Mouse (Mus musculus) thymus, postnatal 14 days (tissue): ENCODE results near the gene Meis1.

Source experiments
- DNase-seq: peaks from one replicate; pipeline ENCODE4 v3.0.0; 2021

Meis1 gene

GRCm38 (mm10) chr11:18897921-18898646 lies 120.7 kb downstream of the Meis1 start:
- DNase-seq, result no peak

DNA sequence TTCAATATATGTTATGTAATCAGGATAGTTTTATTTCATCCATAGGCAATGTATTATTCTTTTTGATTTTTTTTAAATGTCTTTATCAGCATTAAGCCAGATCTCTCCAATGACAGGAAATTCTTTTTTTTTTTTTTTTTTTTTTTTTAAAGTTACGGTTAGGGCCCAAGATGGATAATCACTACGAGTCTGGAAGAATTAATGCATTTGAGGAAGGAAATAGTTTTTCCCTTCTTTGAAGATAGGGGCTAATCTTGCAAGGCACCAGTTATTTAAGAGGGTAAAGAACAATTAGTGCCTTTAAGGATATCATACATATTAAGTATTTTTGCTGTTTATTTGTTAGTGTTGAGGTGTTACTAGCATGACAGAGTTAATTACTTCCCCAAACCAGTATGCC lies 121.5 kb downstream of the Meis1 start:
- no peak for DNase-seq

DNA sequence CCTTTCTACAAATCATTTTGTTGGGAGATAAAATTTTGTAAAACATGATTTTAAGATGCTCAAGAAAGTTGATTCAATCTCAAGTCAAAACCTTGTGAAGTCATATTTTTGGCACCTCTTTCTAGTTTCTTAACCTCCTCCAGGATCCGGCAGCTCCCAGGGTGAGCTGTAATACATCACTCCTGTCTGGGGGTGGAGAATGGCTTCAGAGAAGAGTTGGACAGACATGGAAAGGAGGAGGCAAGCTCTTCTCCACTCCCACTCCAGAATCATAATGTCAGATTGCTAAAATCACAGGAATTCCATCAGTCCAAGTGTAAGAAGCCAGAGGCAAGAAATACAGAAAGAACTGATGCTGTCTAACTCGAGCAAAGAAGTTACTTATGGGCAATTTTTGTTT lies 126.3 kb downstream of the Meis1 start:
- no peak for DNase-seq

GRCm38 (mm10) chr11:18889139-18889538 lies 129.6 kb downstream of the Meis1 start:
- no peak for DNase-seq

- no peak for DNase-seq
These were observed 130.1 kb downstream of the Meis1 start for GRCm38 (mm10) chr11:18888651-18889050.

DNA sequence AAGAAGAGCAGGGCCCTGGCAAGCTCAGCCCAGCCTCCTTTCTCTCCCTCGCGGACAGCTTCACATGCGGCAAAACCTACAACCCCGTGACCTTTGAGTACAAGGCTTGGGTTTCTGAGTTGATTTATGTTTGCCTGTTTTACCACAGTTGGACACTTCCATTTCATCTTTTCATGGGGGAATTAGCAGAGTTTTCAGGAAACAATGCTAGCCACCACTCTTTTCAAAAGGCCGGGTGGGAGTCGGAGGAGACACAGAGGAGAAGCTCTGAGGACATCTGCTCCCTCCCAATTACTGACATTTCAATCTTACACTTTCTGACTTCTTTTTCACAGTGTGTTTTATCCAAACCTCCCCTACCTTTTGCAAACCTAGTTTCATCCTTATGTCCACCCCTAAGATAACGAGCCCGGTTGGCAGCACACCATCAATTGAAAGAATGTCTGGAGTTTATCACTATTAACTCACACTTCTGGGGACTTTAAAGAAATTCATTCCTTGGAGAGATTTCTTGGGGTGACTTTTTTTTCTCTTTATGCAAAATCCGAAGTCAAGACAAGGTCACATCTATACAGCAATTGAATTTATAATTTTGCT lies 133.0 kb downstream of the Meis1 start:
- DNase-seq, result no peak

DNA sequence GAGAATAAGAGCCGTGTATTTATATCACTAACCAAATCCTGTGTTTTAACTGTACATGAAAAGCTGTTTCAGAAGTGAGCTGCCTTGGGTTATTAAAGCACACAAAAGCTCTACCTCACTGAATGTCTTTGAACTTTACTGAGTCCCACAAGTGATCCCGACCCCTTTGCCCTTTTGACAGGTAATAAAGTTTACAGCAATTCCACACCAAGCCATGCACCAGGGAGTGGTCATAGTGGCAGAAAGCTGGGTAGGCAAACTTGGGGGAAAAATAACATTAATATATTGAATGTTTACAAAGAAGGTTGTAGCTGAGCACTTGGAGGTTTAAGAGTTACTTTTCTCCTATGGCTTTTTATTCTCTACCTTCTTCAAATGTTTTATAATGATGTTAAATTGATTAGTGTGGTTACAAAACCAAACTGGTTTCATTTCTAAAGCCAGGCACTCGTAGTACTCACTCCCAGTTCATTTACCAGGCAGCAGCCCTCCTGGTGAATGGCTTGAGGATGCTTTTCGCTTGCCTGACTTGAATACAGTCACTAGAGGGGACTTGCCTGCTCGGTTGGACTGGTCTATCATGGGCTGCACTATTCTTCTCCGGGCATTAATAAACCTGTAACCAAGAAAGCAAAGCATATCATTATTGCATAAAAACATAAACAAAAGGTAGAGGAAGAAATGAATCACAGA lies 133.6 kb downstream of the Meis1 start:
- DNase-seq, result no peak

GRCm38 (mm10) chr11:18883987-18884386 lies 134.8 kb downstream of the Meis1 start:
- DNase-seq, result no peak

DNA sequence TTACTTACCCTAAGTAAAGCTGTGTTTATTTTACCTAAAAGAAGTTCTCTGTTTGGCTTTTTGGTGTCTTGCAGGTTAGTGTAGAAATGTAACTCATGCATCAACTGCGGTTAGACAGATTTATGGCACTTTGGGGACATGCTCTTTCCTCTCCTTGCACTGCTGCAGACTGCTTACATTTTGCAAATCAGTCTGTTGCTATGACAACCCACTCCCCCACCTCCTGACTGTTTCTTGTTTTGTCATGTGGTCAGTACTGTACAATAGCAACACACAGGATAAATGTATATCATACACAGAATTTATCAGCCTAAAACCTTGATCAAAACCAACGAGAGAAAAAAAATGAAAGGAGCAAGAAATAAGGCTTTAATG lies 135.3 kb downstream of the Meis1 start:
- DNase-seq, result no peak

GRCm38 (mm10) chr11:18882747-18883506 lies 135.9 kb downstream of the Meis1 start:
- DNase-seq, result no peak

DNA sequence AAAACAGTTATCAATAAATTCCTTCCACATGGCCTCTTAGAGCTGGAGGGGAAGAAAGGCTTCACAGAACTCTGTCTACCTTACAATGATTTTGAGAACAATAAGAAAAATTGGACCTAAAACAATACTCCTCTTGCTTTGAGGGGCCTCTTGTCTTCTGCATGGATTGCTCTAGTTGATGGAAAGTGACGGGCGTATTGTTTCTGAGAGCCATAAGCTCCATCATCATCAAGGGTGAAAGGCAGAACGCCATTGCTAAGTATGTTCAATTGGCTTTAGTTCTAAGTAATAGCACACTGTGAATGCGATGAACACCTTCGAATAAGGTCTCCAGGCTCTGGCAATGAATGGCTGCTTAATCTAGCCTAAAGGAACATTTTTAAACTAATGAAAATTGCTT lies 136.5 kb downstream of the Meis1 start:
- DNase-seq, result no peak

GRCm38 (mm10) chr11:18880806-18881205 lies 138.0 kb downstream of the Meis1 start:
- no peak for DNase-seq

GRCm38 (mm10) chr11:18879456-18879818 lies 139.3 kb downstream of the Meis1 start:
- DNase-seq, result no peak

- DNase-seq, result no peak
These were observed 139.9 kb downstream of the Meis1 start for GRCm38 (mm10) chr11:18878748-18879455.

DNA sequence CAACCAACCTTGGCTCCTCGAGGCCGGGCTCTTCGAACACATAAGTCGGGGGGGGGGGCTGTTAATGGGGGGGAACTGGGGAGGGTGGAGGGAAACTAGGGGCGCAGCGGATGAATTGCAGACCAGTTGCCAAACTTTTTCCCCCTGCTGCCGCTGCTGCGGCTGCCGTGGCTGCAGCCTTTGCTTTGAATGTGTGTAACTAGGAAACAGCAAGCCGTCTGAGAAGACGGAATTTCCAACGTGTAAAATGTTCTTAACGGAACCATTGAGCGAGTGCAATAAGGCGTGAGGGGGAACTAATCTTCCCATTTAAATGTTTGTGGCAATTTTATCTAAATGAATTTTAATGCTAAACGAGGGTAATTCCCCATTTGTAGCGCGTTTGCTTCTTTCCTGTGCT lies 140.8 kb downstream of the Meis1 start:
- no peak for DNase-seq

DNA sequence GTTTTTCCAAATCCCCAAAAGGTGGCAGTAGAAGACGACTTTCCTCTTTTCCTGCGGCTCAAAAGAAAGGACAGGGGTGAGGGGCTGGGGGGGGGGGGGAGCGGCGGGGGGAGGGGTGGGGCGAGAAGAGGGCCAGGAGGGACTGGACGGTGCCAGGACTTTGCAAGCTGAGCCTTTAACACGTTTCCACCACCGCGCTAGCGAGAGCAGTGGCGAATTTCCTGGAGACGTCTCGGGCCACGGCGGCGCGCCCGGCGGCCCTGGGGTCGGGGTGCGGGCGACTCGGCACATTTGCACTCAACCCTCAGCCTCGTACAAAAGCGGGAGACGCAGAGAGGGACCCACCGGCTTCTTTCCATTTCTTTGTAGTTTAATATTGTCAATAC lies 141.2 kb downstream of the Meis1 start:
- peak; percentile 18 for DNase-seq

GRCm38 (mm10) chr11:18876886-18877625 lies 141.7 kb downstream of the Meis1 start:
- no peak for DNase-seq

DNA sequence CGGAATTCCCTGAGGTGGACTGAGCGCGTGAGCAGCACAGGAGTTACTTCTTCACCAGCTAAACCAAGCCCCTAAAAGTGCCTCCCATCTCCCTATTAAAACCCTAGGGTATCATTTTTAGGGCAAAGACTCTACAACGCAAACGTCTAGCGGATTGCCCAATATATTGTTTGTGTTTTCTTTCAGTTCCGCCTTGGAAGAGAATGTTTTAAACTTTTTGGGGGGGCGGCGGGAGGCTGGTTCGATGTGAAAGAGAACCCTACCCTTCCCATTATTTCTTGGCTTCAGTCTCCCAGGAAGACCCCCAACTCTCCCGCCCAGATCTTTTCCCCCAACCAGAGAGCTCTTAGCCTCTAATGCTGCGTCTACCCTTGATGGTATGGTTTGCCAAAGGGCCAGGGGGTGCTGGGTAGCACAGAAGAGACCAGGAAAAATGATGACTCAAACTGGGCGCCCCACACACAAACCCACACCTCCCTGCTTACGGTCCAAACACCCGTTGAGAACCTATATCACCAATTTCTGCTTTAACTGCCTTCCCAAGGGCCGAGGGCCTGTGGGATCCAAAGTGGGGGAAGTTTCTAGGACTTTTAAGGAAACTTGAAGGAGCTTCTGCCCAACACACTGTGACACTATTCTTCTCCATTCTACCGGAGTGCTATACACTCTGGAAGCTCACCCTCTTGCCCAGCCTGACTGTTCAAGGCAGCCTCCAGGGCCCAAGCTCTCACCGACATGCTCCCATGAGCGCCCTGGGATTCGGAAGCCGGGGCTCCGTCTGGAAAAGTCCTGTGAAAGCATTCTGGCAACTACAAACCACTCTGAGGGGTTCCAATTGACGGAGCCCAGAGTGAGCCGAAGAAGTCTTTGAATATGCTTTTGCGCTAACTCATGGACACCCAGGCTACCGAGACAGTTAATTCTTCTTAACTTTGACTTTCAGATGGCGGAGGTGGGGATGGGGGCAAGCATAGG lies 142.6 kb downstream of the Meis1 start:
- no peak for DNase-seq

DNA sequence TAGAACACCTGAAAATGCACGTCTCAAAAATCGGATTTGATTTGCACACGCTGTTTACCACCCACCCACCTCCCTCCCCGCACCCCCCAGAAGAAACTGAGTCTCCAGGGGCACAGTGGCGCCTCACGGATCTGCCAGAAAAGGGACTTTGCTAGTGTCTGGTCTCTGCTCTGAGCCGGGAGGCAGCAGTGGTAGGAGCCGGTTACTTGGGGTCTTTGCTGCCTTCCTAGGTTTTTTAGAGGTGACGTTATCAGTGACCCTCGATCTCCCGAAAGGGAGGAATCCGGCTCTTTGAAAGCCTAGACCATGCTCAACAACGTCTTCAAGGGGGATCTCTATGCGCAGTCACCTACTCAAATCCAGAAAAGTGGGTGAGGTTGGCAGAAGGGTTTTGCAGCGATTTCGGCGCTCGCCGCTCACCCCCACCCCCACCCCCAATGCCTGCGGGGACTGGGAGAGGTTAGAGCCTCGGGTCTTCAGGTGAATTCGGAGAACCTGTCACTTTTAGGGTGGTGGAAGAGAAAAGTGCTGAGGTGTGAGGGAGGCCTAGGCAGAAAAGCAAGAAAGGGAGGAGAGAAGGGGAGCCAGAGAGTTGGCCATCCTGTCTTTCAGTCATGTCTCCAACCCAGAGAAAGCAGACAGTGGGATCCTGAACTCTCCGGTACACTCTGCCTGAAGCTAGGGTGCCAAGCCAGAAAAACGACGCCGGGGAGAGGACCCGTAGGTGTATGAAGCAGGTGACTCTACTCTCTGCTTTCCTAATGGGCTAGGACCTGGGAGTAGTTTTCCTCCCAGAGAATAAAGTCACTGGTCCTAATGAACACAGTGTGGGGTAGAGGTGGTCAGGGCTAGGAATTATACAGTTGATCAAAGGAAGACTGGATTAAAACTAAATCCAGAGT lies 143.5 kb downstream of the Meis1 start:
- no peak for DNase-seq
